Mouse (Mus musculus): ENCODE results near the gene Cdk20. TPM values are rescaled to one million over a fixed set of nuclear protein-coding genes. Genes with fewer than 3 reads are reported as not detected.

The Cdk20 gene
- polyA plus RNA-seq, 2 experiments from 2014 or later = 4.1 to 6.8 TPM

Other genes starting within 250 kb of the Cdk20 start
- 10 to 100 TPM; 10.7 to 11.6 TPM for gene Cdc14b, start 157.0 kb upstream of the Cdk20 start, polyA plus RNA-seq (2017; shearing (Covaris generic))
- gene Aaed1, start 119.6 kb upstream of the Cdk20 start, polyA plus RNA-seq (2017; shearing (Covaris generic)) = 10 to 100 TPM in 1 of 2 experiments, 1 to 10 TPM in 1; 9.9 to 13.1 TPM
- gene Ctsl, start 61.4 kb upstream of the Cdk20 start, polyA plus RNA-seq (2017; shearing (Covaris generic)) = 1 to 10 TPM; 5.3 to 7.2 TPM
- gene Fam240b, start 65.5 kb downstream of the Cdk20 start, polyA plus RNA-seq (2017; shearing (Covaris generic)) = not detected

All from CD4-positive, CD25-positive, alpha-beta regulatory T cell, adult 4 months (primary cell).